Mouse (Mus musculus): ENCODE results near the gene Rbm14.

- TF ChIP-seq CHD2 (IDR thresholded peaks at IDR 0.05; ENCODE audit: low read depth, low read length) (no peak), ZC3H11A (IDR thresholded peaks at IDR 0.05; ENCODE audit: borderline replicate concordance, low read depth, low read length) (no peak), MAFK (IDR thresholded peaks at IDR 0.05; ENCODE audit: insufficient read depth, low read depth, low read length) (no peak), HCFC1 (IDR thresholded peaks at IDR 0.05; ENCODE audit: borderline replicate concordance, insufficient read depth, low read length) (no peak)
Observed at GRCm38 (mm10) chr19:4829156-4829555, 17.7 kb upstream of the Rbm14 start.
